Mouse (Mus musculus) liver, embryonic 14.5 days (tissue): ENCODE data around the gene Fgfr2.

Experiments
- CTCF ChIP-seq: IDR thresholded peaks from 2 replicates; pipeline ENCODE4 v1.5.1; 2016; ENCODE audit warnings: antibody characterized with exemption, low read depth, control low read depth
- EP300 ChIP-seq: IDR thresholded peaks from 2 replicates; pipeline ENCODE4 v1.6.1; 2016; ENCODE audit warnings: antibody characterized with exemption, low read depth

- TF ChIP-seq CTCF (no peak), EP300 (no peak)
These were observed 430.4 kb downstream of the Fgfr2 start for GRCm38 (mm10) chr7:132692719-132693118.
